Mouse (Mus musculus) limb, embryonic 14.5 days (tissue): ENCODE data around the gene Pias4. TPM values are rescaled to one million over a fixed set of nuclear protein-coding genes. Genes with fewer than 3 reads are reported as not detected.
A peak's percentile ranks its signal among the peaks of the same experiment; 100 is the strongest.

Experiments
- ATAC-seq: fragments of 200-750 bp; cut with Nextera tagmentation; 2 replicates; pipeline ENCODE4 v1.8.0; 2017; ENCODE audit warnings: low read depth, moderate number of reproducible peaks, moderate TSS enrichment; ENCODE audit not compliant: low FRiP score
- DNase-seq: peaks from one replicate; pipeline ENCODE4 v3.0.0-alpha.2; 2015; ENCODE audit warnings: low spot score
- H3K27ac ChIP-seq: fragments of 300-500 bp; sonication (generic); replicated peaks from 2 replicates; pipeline ENCODE4 v1.5.1; 2014; ENCODE audit warnings: low read depth, mild to moderate bottlenecking, low read length, moderate library complexity, mixed read lengths
- H3K27me3 ChIP-seq: fragments of 300-500 bp; sonication (generic); 2 replicates; pipeline ENCODE4 v1.6.1; 2014; ENCODE audit warnings: low read length, mixed read lengths; ENCODE audit not compliant: control insufficient read depth, insufficient read depth
- H3K36me3 ChIP-seq: fragments of 300-500 bp; sonication (generic); 2 replicates; pipeline ENCODE4 v1.6.1; 2014; ENCODE audit warnings: mild to moderate bottlenecking, low read length, moderate library complexity, mixed read lengths; ENCODE audit not compliant: control insufficient read depth, insufficient read depth
- H3K4me1 ChIP-seq: fragments of 300-500 bp; sonication (generic); 2 replicates; pipeline ENCODE4 v1.6.1; 2014; ENCODE audit warnings: antibody characterized with exemption, low read length, mixed read lengths; ENCODE audit not compliant: control insufficient read depth, insufficient read depth
- H3K4me2 ChIP-seq: fragments of 300-500 bp; sonication (generic); replicated peaks from 2 replicates; pipeline ENCODE4 v1.6.1; 2014; ENCODE audit warnings: low read depth, mild to moderate bottlenecking, low read length, moderate library complexity; ENCODE audit not compliant: severe bottlenecking
- H3K4me3 ChIP-seq: fragments of 300-500 bp; sonication (generic); replicated peaks from 2 replicates; pipeline ENCODE4 v1.5.1; 2014; ENCODE audit warnings: low read length
- H3K9ac ChIP-seq: fragments of 300-500 bp; sonication (generic); 2 replicates; pipeline ENCODE4 v1.6.1; 2014; ENCODE audit warnings: mild to moderate bottlenecking, low read depth, low read length, moderate library complexity; ENCODE audit not compliant: severe bottlenecking
- H3K9me3 ChIP-seq: fragments of 300-500 bp; sonication (generic); 2 replicates; pipeline ENCODE4 v1.6.1; 2016; ENCODE audit warnings: low read length; ENCODE audit not compliant: control insufficient read depth
- POLR2A ChIP-seq: fragments of 200-500 bp; IDR thresholded peaks from 2 replicates; pipeline ENCODE4 v1.8.0; 2012; ENCODE audit warnings: inconsistent platforms, mild to moderate bottlenecking, moderate library complexity, borderline replicate concordance; ENCODE audit not compliant: insufficient read depth, insufficient read length; ENCODE audit errors: extremely low read depth
- WGBS: fragments of 180-500 bp; shearing (Covaris S2); extraction: QIAGEN DNeasy Blood & Tissue Kit; methylation state at CpG from one replicate; pipeline ENCODE4 v1.1.7; 2014; 5-methylcytosine and 5-hydroxymethylcytosine counted together
- polyA plus RNA-seq, 2 experiments: library from polyadenylated mRNA; depleted of rRNA in 1 of 2; stranded (reverse) in 1 of 2; unstranded in 1 of 2; fragments of >200 nt; fragmentation: Nextera tagmentation in 1 of 2; extraction: Ambion mirVana in 1 of 2; gene quantifications; 2 replicates each; pipeline versions ENCODE4 v1.2.1 to v1.2.3; 2012 to 2014

The Pias4 gene
- polyA plus RNA-seq, 2 experiments = 35.1 to 40.4 TPM

DNA sequence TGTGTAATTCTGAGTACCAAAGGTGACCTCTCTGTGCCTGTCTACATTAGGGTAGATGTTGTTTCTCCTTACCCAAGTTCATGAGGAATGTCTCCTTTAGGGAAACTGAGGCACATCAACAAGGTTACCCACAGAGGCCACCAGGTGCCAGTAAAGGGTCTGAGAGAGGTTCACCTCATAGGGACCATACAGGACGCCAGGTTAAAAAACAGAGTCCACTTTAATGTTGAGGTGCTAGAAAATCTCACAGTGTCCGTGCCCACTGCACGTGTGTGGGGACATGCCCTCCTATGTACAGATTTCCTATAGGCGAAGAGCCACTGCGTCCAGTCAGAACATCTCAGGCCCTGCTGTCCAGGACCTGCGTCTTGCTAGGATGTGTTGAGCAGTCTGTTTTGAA lies 31.3 kb upstream of the Pias4 start:
- H3K27me3 ChIP-seq = peaks cover 21% of the 10 kb centered on the region
- 87% methylated on average over 6 of the region's 6 CpGs for whole genome bisulfite sequencing
- H3K36me3 ChIP-seq = no peaks in the 10 kb centered on the region
- no peak for TF ChIP-seq POLR2A
- ATAC-seq = no peak
- H3K4me3 ChIP-seq = no peak overlapping the region
- H3K9ac ChIP-seq = no peak overlapping the region
- no peaks in the 10 kb centered on the region for H3K9me3 ChIP-seq
- no peak overlapping the region for H3K4me2 ChIP-seq
- H3K4me1 ChIP-seq = peaks cover 7% of the 10 kb centered on the region; the same call in 1 of the 2 replicates
- no peak overlapping the region for H3K27ac ChIP-seq
- no peak for DNase-seq

DNA sequence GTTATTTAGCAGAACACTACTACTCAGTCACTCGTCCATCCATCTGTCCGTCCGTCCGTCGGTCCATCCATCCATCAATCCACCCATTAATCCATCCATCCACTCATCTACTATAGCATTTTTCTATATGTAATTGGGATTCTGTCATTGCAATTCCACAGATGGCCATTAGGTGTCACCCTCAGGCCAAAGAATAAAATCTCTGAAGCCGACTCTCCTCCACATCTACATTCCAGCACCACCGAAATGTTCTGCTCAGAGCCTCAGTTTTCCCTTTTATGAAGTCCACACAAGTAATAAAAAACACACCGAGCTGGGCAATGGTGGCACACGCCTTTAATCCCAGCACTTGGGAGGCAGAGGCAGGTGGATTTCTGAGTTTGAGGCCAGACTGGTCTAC lies 30.5 kb upstream of the Pias4 start:
- Histone ChIP-seq H3K4me1 (peaks cover 11% of the 10 kb centered on the region), H3K4me2 (no peak overlapping the region), H3K9me3 (no peaks in the 10 kb centered on the region), H3K4me3 (no peak overlapping the region), H3K27me3 (peaks cover 24% of the 10 kb centered on the region), H3K36me3 (no peaks in the 10 kb centered on the region), H3K27ac (no peak overlapping the region), H3K9ac (no peak overlapping the region)
- DNase-seq = peak; percentile 78
- no peak for TF ChIP-seq POLR2A
- ATAC-seq = no peak
- WGBS = 2% methylated on average over 9 of the region's 9 CpGs

DNA sequence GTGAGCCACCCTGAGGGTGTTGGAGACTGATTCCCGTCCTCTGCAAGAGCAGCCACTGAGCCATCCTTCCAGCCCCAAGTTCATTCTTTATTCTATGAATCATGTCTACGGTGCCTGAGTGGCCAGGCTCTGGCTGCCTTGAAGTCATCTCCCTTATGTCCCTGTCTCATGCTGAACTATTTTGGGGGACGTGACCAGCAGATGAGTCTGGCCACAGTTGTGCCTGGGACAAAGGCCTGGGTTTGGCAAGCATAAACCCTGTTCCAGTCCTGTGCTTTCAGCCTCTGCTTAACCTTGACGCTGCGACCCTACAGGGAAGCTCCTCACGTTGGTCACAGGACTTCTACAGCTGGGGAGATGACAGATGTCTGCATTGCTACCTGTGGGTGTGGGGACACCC lies 29.6 kb upstream of the Pias4 start:
- no peak overlapping the region for H3K4me3 ChIP-seq
- H3K36me3 ChIP-seq = no peaks in the 10 kb centered on the region
- ATAC-seq (no peak), DNase-seq (no peak)
- no peaks in the 10 kb centered on the region for H3K9me3 ChIP-seq
- H3K9ac ChIP-seq = no peak overlapping the region
- TF ChIP-seq POLR2A = no peak
- H3K4me2 ChIP-seq = no peak overlapping the region
- H3K27me3 ChIP-seq = peaks cover 24% of the 10 kb centered on the region
- WGBS = 52% methylated on average over 6 of the region's 6 CpGs
- H3K4me1 ChIP-seq = peaks cover 17% of the 10 kb centered on the region
- no peak overlapping the region for H3K27ac ChIP-seq

DNA sequence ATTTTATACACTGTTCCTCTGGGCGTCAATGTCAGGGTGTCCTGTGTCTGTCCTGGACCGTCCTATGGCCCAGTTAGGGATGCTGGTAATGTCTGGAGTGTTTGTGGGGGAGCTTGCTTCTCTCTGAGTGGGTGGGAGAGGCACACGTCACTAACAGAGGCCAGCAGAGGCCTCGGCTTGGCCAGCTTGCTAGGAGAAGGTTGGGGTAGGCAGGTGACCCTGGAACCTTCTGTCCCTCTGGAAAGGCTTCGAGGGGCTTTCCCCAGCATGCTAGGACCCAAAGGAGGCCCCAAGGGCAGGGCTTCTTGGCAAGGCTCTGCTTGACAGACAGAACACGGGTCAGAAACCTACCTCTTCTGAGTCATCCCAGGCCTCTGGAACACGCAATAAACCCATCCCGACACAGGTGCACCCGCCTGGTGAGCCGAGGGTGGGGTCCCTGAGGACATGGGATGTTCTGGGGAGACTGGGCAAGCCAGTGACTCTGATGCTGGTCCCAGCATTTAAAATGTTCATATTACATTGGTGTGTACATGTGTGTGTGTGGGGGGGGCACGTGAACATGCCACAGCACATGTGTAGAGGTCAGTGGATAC lies 28.8 kb upstream of the Pias4 start:
- no peak for TF ChIP-seq POLR2A
- ATAC-seq (no peak), DNase-seq (no peak)
- no peak overlapping the region for H3K9ac ChIP-seq
- H3K4me3 ChIP-seq = no peak overlapping the region
- H3K27me3 ChIP-seq = peaks cover 24% of the 10 kb centered on the region
- no peaks in the 10 kb centered on the region for H3K36me3 ChIP-seq
- no peak overlapping the region for H3K4me2 ChIP-seq
- peaks cover 22% of the 10 kb centered on the region for H3K4me1 ChIP-seq
- no peak overlapping the region for H3K27ac ChIP-seq
- 66% methylated on average over 11 of the region's 11 CpGs for WGBS
- H3K9me3 ChIP-seq = no peaks in the 10 kb centered on the region

DNA sequence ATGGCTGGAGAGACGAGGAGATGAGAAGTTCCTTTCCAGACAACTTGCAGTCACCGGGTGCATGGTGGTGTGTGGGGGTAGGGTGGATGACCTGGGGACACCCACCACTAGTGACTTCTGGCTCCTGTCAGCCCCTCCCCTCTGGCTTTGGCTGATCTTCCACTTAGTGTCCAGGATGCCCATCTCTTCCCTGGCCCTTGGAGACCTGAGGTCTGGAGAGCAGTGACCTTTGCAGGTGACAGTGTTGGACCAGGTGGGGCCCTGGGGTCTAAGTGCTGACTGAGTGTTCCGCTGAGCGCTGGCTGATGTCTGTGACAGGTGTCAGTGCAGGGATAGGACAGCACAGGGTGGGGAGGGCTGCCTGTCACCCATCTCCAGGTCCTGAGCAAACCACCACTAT lies 27.6 kb upstream of the Pias4 start:
- Histone ChIP-seq H3K4me1 (peaks cover 22% of the 10 kb centered on the region), H3K4me3 (peak overlapping the region; percentile 4; the same call in 1 of the 2 replicates), H3K9me3 (no peaks in the 10 kb centered on the region), H3K36me3 (peaks cover 10% of the 10 kb centered on the region), H3K9ac (no peak overlapping the region), H3K4me2 (no peak overlapping the region), H3K27me3 (peaks cover 24% of the 10 kb centered on the region), H3K27ac (no peak overlapping the region)
- DNase-seq = no peak
- TF ChIP-seq POLR2A = no peak
- ATAC-seq = no peak
- 65% methylated on average over 4 of the region's 4 CpGs for WGBS
